Mouse (Mus musculus) neural tube, embryonic 12.5 days (tissue): ENCODE measurements around the gene Olfr1238. TPM values are rescaled to one million over a fixed set of nuclear protein-coding genes. Genes with fewer than 3 reads are reported as not detected.

Experiments used
- ATAC-seq: fragments of 200-750 bp; cut with Nextera tagmentation; 2 replicates; pipeline ENCODE4 v1.8.0; 2017; ENCODE audit warnings: low read depth, mild to moderate bottlenecking, moderate TSS enrichment, moderate library complexity; ENCODE audit not compliant: low FRiP score
- H3K27ac ChIP-seq: fragments of 300-500 bp; sonication (generic); 2 replicates; pipeline ENCODE4 v1.5.1; 2016
- H3K27me3 ChIP-seq: fragments of 300-500 bp; sonication (generic); replicated peaks from 2 replicates; pipeline ENCODE4 v1.6.1; 2016; ENCODE audit warnings: mild to moderate bottlenecking
- H3K36me3 ChIP-seq: fragments of 300-500 bp; sonication (generic); 2 replicates; pipeline ENCODE4 v1.6.1; 2016; ENCODE audit warnings: mild to moderate bottlenecking
- H3K4me1 ChIP-seq: fragments of 300-500 bp; sonication (generic); 2 replicates; pipeline ENCODE4 v1.6.1; 2016
- H3K4me2 ChIP-seq: fragments of 300-500 bp; sonication (generic); replicated peaks from 2 replicates; pipeline ENCODE4 v1.6.1; 2016; ENCODE audit warnings: mild to moderate bottlenecking
- H3K4me3 ChIP-seq: fragments of 300-500 bp; sonication (generic); 2 replicates; pipeline ENCODE4 v1.5.1; 2016
- H3K9ac ChIP-seq: fragments of 300-500 bp; sonication (generic); 2 replicates; pipeline ENCODE4 v1.6.1; 2016; ENCODE audit warnings: mild to moderate bottlenecking
- H3K9me3 ChIP-seq: fragments of 300-500 bp; sonication (generic); 2 replicates; pipeline ENCODE4 v1.6.1; 2016; ENCODE audit warnings: mild to moderate bottlenecking
- WGBS: fragments of 180-500 bp; shearing (Covaris S2); methylation state at CpG from one replicate; pipeline ENCODE4 v1.1.7; 2016; 5-methylcytosine and 5-hydroxymethylcytosine counted together
- polyA plus RNA-seq: library from polyadenylated mRNA; unstranded; fragments of >200 nt; fragmentation: Nextera tagmentation; extraction: Ambion mirVana; gene quantifications from 2 replicates; pipeline ENCODE4 v1.2.1, GENCODE M21; 2016

Olfr1238 gene
- not detected in 2 replicates for polyA plus RNA-seq

DNA sequence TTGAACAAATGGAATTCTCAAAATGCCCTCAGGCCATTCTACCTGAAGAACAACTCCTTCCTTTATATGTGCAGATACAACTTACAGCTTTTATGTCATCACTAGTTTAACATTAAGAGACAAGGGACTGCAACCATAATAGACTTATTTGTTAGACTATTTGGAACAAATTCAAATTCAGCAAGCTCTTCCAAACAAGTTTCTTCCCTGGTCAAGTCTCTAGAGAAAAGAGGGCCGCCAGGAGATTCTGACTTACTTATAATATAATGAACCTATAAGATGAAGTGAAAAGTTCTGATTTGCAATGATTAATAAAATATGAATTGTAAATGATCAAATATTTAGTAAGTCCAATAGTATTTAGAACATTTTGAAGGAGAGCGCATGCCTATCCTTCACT is at the start of gene Olfr1238:
TSS of gene Olfr1238 (minus strand) at position 101 of the 400 bp plus-strand sequence.
- Histone ChIP-seq H3K4me3 (no peak within 1 kb of the TSS), H3K9me3 (no peaks in the 10 kb centered on the region), H3K36me3 (no peaks in the 10 kb centered on the region), H3K4me2 (no peak within 1 kb of the TSS), H3K27me3 (no peaks in the 10 kb centered on the region), H3K27ac (no peak within 1 kb of the TSS), H3K9ac (no peak within 1 kb of the TSS), H3K4me1 (no peaks in the 10 kb centered on the region)
- 94% methylated on average over 2 of the region's 2 CpGs for WGBS
- no peak for ATAC-seq

DNA sequence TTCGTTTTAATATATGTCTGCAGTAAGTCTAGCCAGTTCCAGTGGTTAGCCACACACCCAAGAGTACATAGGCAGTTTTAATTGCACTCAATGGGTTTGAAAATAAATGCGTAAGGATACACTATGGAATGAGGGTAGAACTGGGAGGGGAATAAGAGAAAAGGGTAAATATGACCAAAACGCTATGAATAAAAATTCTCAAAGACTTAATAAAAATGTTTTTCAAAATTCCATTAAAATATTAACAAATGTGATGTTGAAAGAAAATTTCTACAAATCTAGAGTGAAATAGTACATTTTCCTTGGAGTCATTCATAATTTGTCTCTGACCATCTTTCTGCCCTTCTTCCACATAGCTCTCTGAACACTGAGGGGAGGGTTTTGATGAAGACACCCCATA is 33.4 kb upstream of the Olfr1238 start, which contains the start of gene Olfr1240:
TSS of gene Olfr1240 (minus strand) at position 101 of the 400 bp plus-strand sequence.
- Histone ChIP-seq H3K36me3 (no peaks in the 10 kb centered on the region), H3K27me3 (no peaks in the 10 kb centered on the region), H3K9ac (no peak within 1 kb of the TSS), H3K27ac (no peak within 1 kb of the TSS), H3K4me3 (no peak within 1 kb of the TSS), H3K4me1 (no peaks in the 10 kb centered on the region), H3K4me2 (no peak within 1 kb of the TSS), H3K9me3 (no peaks in the 10 kb centered on the region)
- no peak for ATAC-seq
- 87% methylated on average over 3 of the region's 3 CpGs for WGBS

DNA sequence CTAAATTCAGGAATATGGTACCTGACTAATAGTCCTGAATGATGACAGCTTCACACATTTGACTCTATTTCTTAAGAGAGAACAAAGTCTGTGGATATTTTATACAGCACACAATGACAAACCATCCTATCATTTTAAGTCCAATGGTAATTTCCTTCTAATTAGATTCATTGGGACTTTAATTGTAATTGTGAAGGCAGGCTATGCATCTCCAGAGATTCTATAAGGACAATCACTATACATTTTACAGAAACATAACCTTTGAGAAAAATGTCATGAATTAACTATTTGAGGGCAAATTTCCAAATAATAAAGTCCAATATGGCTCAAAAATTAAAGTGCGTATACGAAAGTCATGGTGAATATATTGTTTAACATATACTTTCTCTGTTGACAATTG is 10.8 kb upstream of the Olfr1238 start, which contains the start of gene Olfr1239:
TSS of gene Olfr1239 (minus strand) at position 101 of the 400 bp plus-strand sequence.
- Histone ChIP-seq H3K9me3 (no peaks in the 10 kb centered on the region), H3K4me2 (no peak within 1 kb of the TSS), H3K4me1 (no peaks in the 10 kb centered on the region), H3K36me3 (no peaks in the 10 kb centered on the region), H3K9ac (no peak within 1 kb of the TSS), H3K4me3 (no peak within 1 kb of the TSS), H3K27ac (no peak within 1 kb of the TSS), H3K27me3 (no peaks in the 10 kb centered on the region)
- no peak for ATAC-seq
- 97% methylated on average over 2 of the region's 2 CpGs for WGBS

DNA sequence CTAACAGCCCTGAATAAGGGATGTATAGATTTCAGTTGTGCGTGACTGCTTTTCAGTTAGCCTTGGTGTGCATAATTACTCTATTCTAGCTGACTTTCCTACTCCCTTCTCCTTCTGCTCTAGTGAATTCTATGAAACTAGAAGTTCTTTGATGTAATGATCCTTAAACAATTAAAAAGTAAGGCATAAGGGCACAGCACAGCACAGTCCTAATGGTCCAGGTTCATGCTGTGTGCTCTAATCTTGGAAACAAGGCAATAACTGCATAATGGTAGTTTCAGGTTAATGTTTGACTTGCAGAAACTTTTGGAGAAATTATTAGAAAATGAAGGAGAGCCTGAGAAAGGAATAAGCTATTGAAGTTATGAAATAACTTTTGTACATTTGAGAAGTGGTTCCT is 5.1 kb upstream of the Olfr1238 start:
- H3K4me2 ChIP-seq = no peak overlapping the region
- no peak overlapping the region for H3K4me3 ChIP-seq
- no peak overlapping the region for H3K27ac ChIP-seq
- H3K4me1 ChIP-seq = no peaks in the 10 kb centered on the region
- no peaks in the 10 kb centered on the region for H3K36me3 ChIP-seq
- H3K9ac ChIP-seq = no peak overlapping the region
- H3K27me3 ChIP-seq = no peaks in the 10 kb centered on the region
- H3K9me3 ChIP-seq = no peaks in the 10 kb centered on the region
- WGBS = 96% methylated on average over 1 of the region's 1 CpGs
- ATAC-seq = no peak

DNA sequence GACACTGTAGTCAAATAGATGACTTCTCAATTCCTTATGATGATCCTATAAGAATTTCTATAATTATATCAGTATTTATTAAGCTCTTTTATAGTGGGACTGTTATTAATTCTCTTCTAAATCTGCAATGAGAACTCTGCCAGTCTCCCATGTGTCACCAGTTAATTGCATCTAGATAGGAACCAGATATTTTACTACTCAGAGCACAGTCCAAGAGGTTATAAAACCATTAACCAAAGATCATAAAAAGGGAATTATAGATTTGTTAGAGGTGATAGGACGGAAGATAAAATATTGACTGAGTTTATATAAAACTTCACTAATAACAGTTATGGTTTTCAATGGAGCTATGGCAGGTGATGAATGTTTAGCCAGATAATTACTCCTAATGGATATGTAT is 8.6 kb downstream of the Olfr1238 start:
- ATAC-seq = no peak
- H3K9me3 ChIP-seq = no peaks in the 10 kb centered on the region
- no peak overlapping the region for H3K27ac ChIP-seq
- H3K36me3 ChIP-seq = no peaks in the 10 kb centered on the region
- 92% methylated on average over 1 of the region's 1 CpGs for WGBS
- H3K4me1 ChIP-seq = no peaks in the 10 kb centered on the region
- H3K4me2 ChIP-seq = no peak overlapping the region
- no peaks in the 10 kb centered on the region for H3K27me3 ChIP-seq
- H3K4me3 ChIP-seq = no peak overlapping the region
- no peak overlapping the region for H3K9ac ChIP-seq

DNA sequence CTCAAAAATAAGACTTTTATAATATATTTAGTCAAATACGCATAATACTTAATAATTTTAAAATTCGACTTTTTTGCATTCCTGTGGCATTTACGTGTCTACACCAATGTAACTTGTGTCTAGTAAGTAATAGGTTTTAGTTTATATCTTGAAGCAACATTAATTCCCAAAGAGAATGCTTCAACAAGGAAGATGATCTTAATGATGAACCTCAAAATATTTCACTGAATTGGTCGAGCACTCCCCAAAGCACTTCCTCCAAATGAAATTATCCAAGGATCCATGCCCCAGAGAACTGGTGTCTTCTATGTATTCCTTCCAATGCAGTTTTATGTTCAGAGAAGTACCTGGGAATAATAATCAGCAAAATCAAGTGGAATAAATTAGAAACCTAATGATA is 44.7 kb downstream of the Olfr1238 start, which contains the start of gene Olfr1234:
TSS of gene Olfr1234 (minus strand) at position 101 of the 400 bp plus-strand sequence.
- Histone ChIP-seq H3K4me2 (no peak within 1 kb of the TSS), H3K4me1 (no peaks in the 10 kb centered on the region), H3K9ac (no peak within 1 kb of the TSS), H3K27me3 (no peaks in the 10 kb centered on the region), H3K9me3 (no peaks in the 10 kb centered on the region), H3K4me3 (no peak within 1 kb of the TSS), H3K36me3 (no peaks in the 10 kb centered on the region), H3K27ac (no peak within 1 kb of the TSS)
- no peak for ATAC-seq
- 89% methylated on average over 4 of the region's 4 CpGs for WGBS

Other genes with a start within 250 kb of the Olfr1238 start
- not detected in 2 replicates for gene Olfr1224-ps1, start 245.6 kb downstream of the Olfr1238 start, polyA plus RNA-seq
- gene Olfr1225, start 235.0 kb downstream of the Olfr1238 start, polyA plus RNA-seq = not detected in 2 replicates
- not detected in 2 replicates for gene Olfr1226, start 209.6 kb downstream of the Olfr1238 start, polyA plus RNA-seq
- not detected in 2 replicates for gene Olfr1228, start 155.6 kb downstream of the Olfr1238 start, polyA plus RNA-seq
- not detected in 2 replicates for gene Olfr1229, start 121.7 kb downstream of the Olfr1238 start, polyA plus RNA-seq
- gene Olfr1230, start 112.4 kb downstream of the Olfr1238 start, polyA plus RNA-seq = not detected in 2 replicates
- gene Olfr1231, start 102.6 kb downstream of the Olfr1238 start, polyA plus RNA-seq = not detected in 2 replicates
- gene Olfr1232, start 80.0 kb downstream of the Olfr1238 start, polyA plus RNA-seq = not detected in 2 replicates
- gene Olfr1233, start 67.3 kb downstream of the Olfr1238 start, polyA plus RNA-seq = not detected in 2 replicates
- gene Olfr1234, start 44.8 kb downstream of the Olfr1238 start, polyA plus RNA-seq = not detected in 2 replicates
- not detected in 2 replicates for gene Olfr1239, start 10.7 kb upstream of the Olfr1238 start, polyA plus RNA-seq
- not detected in 2 replicates for gene Olfr1240, start 33.3 kb upstream of the Olfr1238 start, polyA plus RNA-seq
- not detected in 2 replicates for gene Olfr1241, start 77.5 kb upstream of the Olfr1238 start, polyA plus RNA-seq
- gene Olfr1242, start 88.7 kb upstream of the Olfr1238 start, polyA plus RNA-seq = not detected in 2 replicates
- gene Olfr1243, start 121.8 kb upstream of the Olfr1238 start, polyA plus RNA-seq = not detected in 2 replicates
- gene Olfr1245, start 168.8 kb upstream of the Olfr1238 start, polyA plus RNA-seq = not detected in 2 replicates
- gene Olfr1246, start 183.5 kb upstream of the Olfr1238 start, polyA plus RNA-seq = not detected in 2 replicates
- not detected in 2 replicates for gene Olfr1247, start 204.5 kb upstream of the Olfr1238 start, polyA plus RNA-seq
- not detected in 2 replicates for gene Olfr1248, start 208.6 kb upstream of the Olfr1238 start, polyA plus RNA-seq
- not detected in 2 replicates for gene Olfr1249, start 225.3 kb upstream of the Olfr1238 start, polyA plus RNA-seq